Mouse (Mus musculus) left cerebral cortex, adult 2 months (tissue): ENCODE results near the gene Tpbgl. TPM values are rescaled to one million over a fixed set of nuclear protein-coding genes. Genes with fewer than 3 reads are reported as not detected.

Source experiments
- DNase-seq, 2 experiments: peaks; one replicate each; pipeline ENCODE4 v3.0.0; 2021 to 2022; ENCODE audit warnings: low spot score in 2 of 2, mixed read lengths in 1 of 2; ENCODE audit errors: extremely low spot score in 1 of 2
- H3K27ac ChIP-seq: fragments of 200-600 bp; 2 replicates; pipeline ENCODE4 v1.8.1; 2022
- H3K4me3 ChIP-seq: fragments of 200-600 bp; 2 replicates; pipeline ENCODE4 v1.8.1; 2022
- CTCF ChIP-seq: fragments of 200-600 bp; IDR thresholded peaks from 2 replicates; pipeline ENCODE4 v1.8.1; 2022; ENCODE audit warnings: antibody characterized with exemption, mild to moderate bottlenecking, moderate library complexity
- intact Hi-C: fragments of 180-260 bp; cut with DNase I; formaldehyde crosslinking; loops from one replicate; pipeline ENCODE4 v1.15.1; 2025
- long read RNA-seq, 2 experiments: library from polyadenylated mRNA; stranded (forward); transcript quantifications; one replicate each; pipeline ENCODE4 v2.0.0; 2021; ENCODE audit warnings: borderline mapping rate in 2 of 2
- total RNA-seq, 2 experiments: library from RNA; stranded (reverse); gene quantifications; 2 replicates each; pipeline ENCODE4 v1.2.3; 2021

Gene Tpbgl
- total RNA-seq, result 1 to 10 TPM; 3.4 to 4.5 TPM
- long read RNA-seq, experiment 1, transcript Tpbgl-201 (1 exons, 3,022 nt), result major isoform, 15 of 15 reads
- long read RNA-seq, experiment 1, partial matches to known transcripts, result 0 of 15 reads
- long read RNA-seq, experiment 1, other reads (novel, unspliced or antisense), result 0 of 15 reads
- long read RNA-seq, experiment 2, transcript Tpbgl-201 (1 exons, 3,022 nt), result major isoform, 11 of 11 reads
- long read RNA-seq, experiment 2, partial matches to known transcripts, result 0 of 11 reads
- long read RNA-seq, experiment 2, other reads (novel, unspliced or antisense), result 0 of 11 reads

- intact Hi-C loops, result loop anchor here (10.0 kb wide), 1 partner anchor 378 kb away; the partner anchor contains the start of gene Chrdl2
- no peak for TF ChIP-seq CTCF
- H3K27ac ChIP-seq, result no peak within 1 kb of the TSS
- DNase-seq, result peak; percentile 34 to 53
- H3K4me3 ChIP-seq, result peak within 1 kb of the TSS; percentile 49
These were observed at the start of gene Tpbgl for GRCm38 (mm10) chr7:99626376-99627270. Tpbgl (minus strand) TSS chr7:99627103.

- intact Hi-C loops, result loop anchor here (5.0 kb wide), 1 partner anchor 32 kb away; no protein-coding TSS in a partner anchor
- no peak overlapping the region for H3K4me3 ChIP-seq
- no peak for TF ChIP-seq CTCF
- DNase-seq, result no peak
- no peak overlapping the region for H3K27ac ChIP-seq
These were observed 48.0 kb upstream of the Tpbgl start for GRCm38 (mm10) chr7:99674890-99675289.

GRCm38 (mm10) chr7:99674209-99674608 lies 47.3 kb upstream of the Tpbgl start:
- intact Hi-C loops, result loop anchor here (5.0 kb wide), 1 partner anchor 33 kb away; no protein-coding TSS in a partner anchor

GRCm38 (mm10) chr7:99673188-99673587 lies 46.3 kb upstream of the Tpbgl start:
- H3K4me3 ChIP-seq, result no peak overlapping the region
- no peak for DNase-seq
- intact Hi-C loops, result loop anchor here (5.0 kb wide), 1 partner anchor 34 kb away; no protein-coding TSS in a partner anchor
- H3K27ac ChIP-seq, result no peak overlapping the region; the same call in 1 of the 2 replicates
- TF ChIP-seq CTCF, result no peak

More at GRCm38 (mm10) chr7:99674209-99674608, 47.3 kb upstream of the Tpbgl start:
- no peak for DNase-seq
- TF ChIP-seq CTCF, result no peak
- Histone ChIP-seq H3K4me3 (no peak overlapping the region), H3K27ac (peak overlapping the region; percentile 17; the same call in 1 of the 2 replicates)

GRCm38 (mm10) chr7:99671544-99672435 lies 44.9 kb upstream of the Tpbgl start:
- intact Hi-C loops, result loop anchor here (5.0 kb wide), 1 partner anchor 36 kb away; no protein-coding TSS in a partner anchor
- no peak for TF ChIP-seq CTCF
- H3K4me3 ChIP-seq, result no peak overlapping the region
- H3K27ac ChIP-seq, result no peak overlapping the region
- DNase-seq, result no peak

GRCm38 (mm10) chr7:99670915-99671314 lies 44.0 kb upstream of the Tpbgl start:
- peak; percentile 18 for TF ChIP-seq CTCF
- intact Hi-C loops, result loop anchor here (5.0 kb wide), 1 partner anchor 36 kb away; no protein-coding TSS in a partner anchor
- no peak overlapping the region for H3K27ac ChIP-seq
- no peak for DNase-seq
- no peak overlapping the region for H3K4me3 ChIP-seq

- peak in 1 of 2 experiments; percentile 46 for DNase-seq
- TF ChIP-seq CTCF, result no peak; the same call in 1 of the 2 replicates
- intact Hi-C loops, result no loop called here
- Histone ChIP-seq H3K4me3 (no peak overlapping the region), H3K27ac (no peak overlapping the region)
These were observed 41.9 kb upstream of the Tpbgl start for GRCm38 (mm10) chr7:99668802-99669201.

- intact Hi-C loops, result no loop called here
- TF ChIP-seq CTCF, result no peak
- no peak for DNase-seq
- no peak overlapping the region for H3K4me3 ChIP-seq
- H3K27ac ChIP-seq, result no peak overlapping the region
These were observed 40.2 kb upstream of the Tpbgl start for GRCm38 (mm10) chr7:99667096-99667495.

GRCm38 (mm10) chr7:99665731-99666452 lies 39.0 kb upstream of the Tpbgl start:
- H3K27ac ChIP-seq, result no peak overlapping the region

GRCm38 (mm10) chr7:99664571-99665485 lies 37.9 kb upstream of the Tpbgl start:
- no peak overlapping the region for H3K4me3 ChIP-seq
- intact Hi-C loops, result no loop called here
- TF ChIP-seq CTCF, result no peak
- H3K27ac ChIP-seq, result peak overlapping the region; percentile 56
- no peak for DNase-seq

More at GRCm38 (mm10) chr7:99665731-99666452, 39.0 kb upstream of the Tpbgl start:
- intact Hi-C loops, result no loop called here
- no peak for TF ChIP-seq CTCF
- H3K4me3 ChIP-seq, result no peak overlapping the region
- DNase-seq, result no peak
